Mouse (Mus musculus) MEL (cell line): Measurements from ENCODE around the gene Atad1.

Experiments used
- ELF1 ChIP-seq: IDR thresholded peaks from 2 replicates; pipeline ENCODE4 v1.6.1; 2014; ENCODE audit warnings: low read depth, mild to moderate bottlenecking, inconsistent platforms, low read length, improper control_type of control experiment, moderate library complexity
- EP300 ChIP-seq, 2 experiments: IDR thresholded peaks; 2 replicates each; pipeline ENCODE4 v1.6.1; 2011; ENCODE audit warnings: improper control_type of control experiment in 2 of 2, low read length in 2 of 2, low read depth in 1 of 2, mild to moderate bottlenecking in 1 of 2
- KAT2A ChIP-seq: conservative IDR thresholded peaks from 2 replicates; pipeline ENCODE4 v1.6.1; 2012; ENCODE audit warnings: low read depth, low read length, improper control_type of control experiment, inconsistent platforms
- NELFE ChIP-seq: IDR thresholded peaks from 2 replicates; pipeline ENCODE4 v1.6.1; 2011; ENCODE audit warnings: low read depth, low read length, improper control_type of control experiment
- POLR2A ChIP-seq, 2 experiments: IDR thresholded peaks; 2 replicates each; pipeline ENCODE4 v1.6.1; 2011 to 2012; ENCODE audit warnings: low read length in 2 of 2, mild to moderate bottlenecking in 2 of 2, control low read depth in 1 of 2, improper control_type of control experiment in 1 of 2, low read depth in 1 of 2, moderate library complexity in 1 of 2; ENCODE audit not compliant: control insufficient read depth in 1 of 2, insufficient read depth in 1 of 2, poor library complexity in 1 of 2
- USF1 ChIP-seq: IDR thresholded peaks from 2 replicates; pipeline ENCODE4 v1.6.1; 2014; ENCODE audit warnings: low read depth, mild to moderate bottlenecking, inconsistent platforms, low read length, improper control_type of control experiment, moderate library complexity
- ZC3H11A ChIP-seq: IDR thresholded peaks from 2 replicates; pipeline ENCODE4 v1.6.1; 2012; ENCODE audit warnings: low read depth, mild to moderate bottlenecking, inconsistent platforms, low read length, improper control_type of control experiment

DNA sequence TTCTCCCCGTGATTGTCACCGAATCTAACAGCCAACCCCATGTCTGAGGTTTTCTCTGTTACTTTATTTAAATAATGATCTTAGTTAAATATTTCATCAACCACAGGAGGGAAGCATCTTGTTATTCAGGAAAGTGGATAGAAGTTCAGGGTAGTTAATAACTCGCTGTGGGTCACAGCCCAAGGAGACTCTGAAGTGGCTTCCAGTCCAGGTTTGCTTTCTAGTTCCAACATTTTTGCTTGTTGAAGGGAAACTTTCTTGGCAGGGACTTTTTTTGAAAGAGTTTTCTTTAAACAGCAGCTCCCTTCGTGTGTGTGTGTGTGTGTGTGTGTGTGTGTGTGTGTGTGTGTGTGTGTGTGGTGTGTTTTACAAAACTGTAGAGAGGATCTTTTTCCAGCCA, 112.0 kb downstream of the Atad1 start:
- no peak for TF ChIP-seq NELFE
- no peak for TF ChIP-seq EP300 (IDR thresholded peaks at IDR 0.05; ENCODE audit: low read depth in 1 of 2, low read length in 2 of 2)
- no peak for TF ChIP-seq POLR2A (IDR thresholded peaks at IDR 0.05; ENCODE audit: control insufficient read depth in 1 of 2, insufficient read depth in 1 of 2, low read depth in 1 of 2, low read length in 2 of 2, poor library complexity in 1 of 2)
- no peak for TF ChIP-seq USF1
- no peak for TF ChIP-seq KAT2A
- TF ChIP-seq ZC3H11A: no peak
- no peak for TF ChIP-seq ELF1
